Mouse (Mus musculus) neural tube, embryonic 14.5 days (tissue): ENCODE results near the gene LTO1. TPM values are rescaled to one million over a fixed set of nuclear protein-coding genes. Genes with fewer than 3 reads are reported as not detected.

Source experiments
- ATAC-seq: fragments of 200-750 bp; cut with Nextera tagmentation; 2 replicates; pipeline ENCODE4 v1.8.0; 2017; ENCODE audit warnings: low read depth, mild to moderate bottlenecking, moderate TSS enrichment, moderate library complexity
- H3K27ac ChIP-seq: fragments of 300-500 bp; sonication (generic); 2 replicates; pipeline ENCODE4 v1.5.1; 2014; ENCODE audit warnings: low read depth, mild to moderate bottlenecking, control low read depth, low read length, moderate library complexity, mixed read lengths
- H3K27me3 ChIP-seq: fragments of 300-500 bp; sonication (generic); 2 replicates; pipeline ENCODE4 v1.6.1; 2014; ENCODE audit warnings: low read length; ENCODE audit not compliant: control insufficient read depth, insufficient read depth
- H3K36me3 ChIP-seq: fragments of 300-500 bp; sonication (generic); 2 replicates; pipeline ENCODE4 v1.6.1; 2014; ENCODE audit warnings: low read length, mixed read lengths; ENCODE audit not compliant: control insufficient read depth, insufficient read depth
- H3K4me1 ChIP-seq: fragments of 300-500 bp; sonication (generic); 2 replicates; pipeline ENCODE4 v1.6.1; 2014; ENCODE audit warnings: low read length; ENCODE audit not compliant: control insufficient read depth, insufficient read depth
- H3K4me2 ChIP-seq: fragments of 300-500 bp; sonication (generic); 2 replicates; pipeline ENCODE4 v1.6.1; 2014; ENCODE audit warnings: mild to moderate bottlenecking, low read depth, low read length, control low read depth
- H3K4me3 ChIP-seq: fragments of 300-500 bp; sonication (generic); 2 replicates; pipeline ENCODE4 v1.5.1; 2014; ENCODE audit warnings: low read depth, low read length, control low read depth, mixed read lengths
- H3K9ac ChIP-seq: fragments of 300-500 bp; sonication (generic); replicated peaks from 2 replicates; pipeline ENCODE4 v1.6.1; 2014; ENCODE audit warnings: low read depth, mild to moderate bottlenecking, control low read depth, low read length, mixed read lengths
- H3K9me3 ChIP-seq: fragments of 300-500 bp; sonication (generic); 2 replicates; pipeline ENCODE4 v1.6.1; 2016; ENCODE audit warnings: low read length; ENCODE audit not compliant: control insufficient read depth
- WGBS: fragments of 180-500 bp; shearing (Covaris S2); extraction: QIAGEN DNeasy Blood & Tissue Kit; methylation state at CpG from one replicate; pipeline ENCODE4 v1.1.7; 2014; 5-methylcytosine and 5-hydroxymethylcytosine counted together
- polyA plus RNA-seq: library from polyadenylated mRNA; unstranded; fragments of >200 nt; fragmentation: Nextera tagmentation; extraction: Ambion mirVana; gene quantifications from 2 replicates; pipeline ENCODE4 v1.2.1, GENCODE M21; 2014

LTO1 gene
- polyA plus RNA-seq, 1 experiment from 2014 or later: 22.4 TPM

- Histone ChIP-seq H3K4me1 (peaks cover 24% of the 10 kb centered on the region), H3K27me3 (peaks cover 16% of the 10 kb centered on the region; the same call in 1 of the 2 replicates), H3K9ac (no peak overlapping the region), H3K27ac (no peak overlapping the region), H3K36me3 (no peaks in the 10 kb centered on the region), H3K4me2 (no peak overlapping the region), H3K9me3 (no peaks in the 10 kb centered on the region), H3K4me3 (no peak overlapping the region)
- ATAC-seq: no peak
- WGBS: 54% methylated on average over 5 of the region's 5 CpGs
Measured at GRCm38 (mm10) chr7:144934901-144935300, 20.0 kb downstream of the LTO1 start.

- ATAC-seq: 0 out of 2 replicates have a peak, but pooled peaks have one; percentile 15
- peaks cover 21% of the 10 kb centered on the region for H3K27me3 ChIP-seq
- no peak overlapping the region for H3K4me3 ChIP-seq
- H3K27ac ChIP-seq: no peak overlapping the region
- H3K9me3 ChIP-seq: no peaks in the 10 kb centered on the region
- H3K4me2 ChIP-seq: no peak overlapping the region
- no peak overlapping the region for H3K9ac ChIP-seq
- WGBS: 58% methylated on average over 5 of the region's 5 CpGs
- no peaks in the 10 kb centered on the region for H3K36me3 ChIP-seq
- peaks cover 24% of the 10 kb centered on the region for H3K4me1 ChIP-seq
Measured at GRCm38 (mm10) chr7:144935563-144935962, 20.7 kb downstream of the LTO1 start.

- Histone ChIP-seq H3K9me3 (no peaks in the 10 kb centered on the region), H3K4me1 (peaks cover 29% of the 10 kb centered on the region), H3K27ac (no peak overlapping the region), H3K27me3 (peaks cover 25% of the 10 kb centered on the region), H3K36me3 (no peaks in the 10 kb centered on the region), H3K9ac (no peak overlapping the region), H3K4me3 (no peak overlapping the region), H3K4me2 (no peak overlapping the region)
- no peak for ATAC-seq
- WGBS: 87% methylated on average over 4 of the region's 4 CpGs
Measured at GRCm38 (mm10) chr7:144936311-144936880, 21.5 kb downstream of the LTO1 start.

GRCm38 (mm10) chr7:144937490-144937889, 22.6 kb downstream of the LTO1 start:
- ATAC-seq: peak; percentile 59; the same call in 1 of the 2 replicates
- peaks cover 33% of the 10 kb centered on the region for H3K27me3 ChIP-seq
- H3K27ac ChIP-seq: no peak overlapping the region
- H3K36me3 ChIP-seq: no peaks in the 10 kb centered on the region
- H3K4me3 ChIP-seq: peak overlapping the region; percentile 40
- H3K9ac ChIP-seq: peak overlapping the region; percentile 48
- no peaks in the 10 kb centered on the region for H3K9me3 ChIP-seq
- WGBS: 2% methylated on average over 20 of the region's 20 CpGs
- peaks cover 40% of the 10 kb centered on the region for H3K4me1 ChIP-seq
- peak overlapping the region; percentile 95 for H3K4me2 ChIP-seq

- no peaks in the 10 kb centered on the region for H3K9me3 ChIP-seq
- H3K36me3 ChIP-seq: no peaks in the 10 kb centered on the region
- peak overlapping the region; percentile 40 for H3K4me3 ChIP-seq
- H3K4me1 ChIP-seq: peaks cover 45% of the 10 kb centered on the region
- H3K4me2 ChIP-seq: peak overlapping the region; percentile 95
- WGBS: under 1% methylated on average over 39 of the region's 39 CpGs
- peak overlapping the region; percentile 48 for H3K9ac ChIP-seq
- ATAC-seq: 0 out of 2 replicates have a peak, but pooled peaks have one; percentile 4
- H3K27ac ChIP-seq: no peak overlapping the region
- peaks cover 37% of the 10 kb centered on the region for H3K27me3 ChIP-seq
Measured at GRCm38 (mm10) chr7:144937899-144938517, 23.1 kb downstream of the LTO1 start.

- H3K27me3 ChIP-seq: peaks cover 43% of the 10 kb centered on the region
Measured at GRCm38 (mm10) chr7:144938661-144939343, 23.9 kb downstream of the LTO1 start.

GRCm38 (mm10) chr7:144939344-144940002, 24.6 kb downstream of the LTO1 start, which contains the start of gene Ccnd1:
Ccnd1 (minus strand) TSS chr7:144939925.
- H3K9ac ChIP-seq: peak within 1 kb of the TSS; percentile 48; the same call in 1 of the 2 replicates
- peak; percentile 22; the same call in 1 of the 2 replicates for ATAC-seq
- no peaks in the 10 kb centered on the region for H3K9me3 ChIP-seq
- WGBS: under 1% methylated on average over 38 of the region's 45 CpGs
- H3K4me3 ChIP-seq: peak within 1 kb of the TSS; percentile 40
- H3K4me2 ChIP-seq: peak within 1 kb of the TSS; percentile 95
- H3K4me1 ChIP-seq: peaks cover 50% of the 10 kb centered on the region
- H3K27ac ChIP-seq: peak within 1 kb of the TSS; percentile 22; the same call in 1 of the 2 replicates
- peaks cover 43% of the 10 kb centered on the region for H3K27me3 ChIP-seq
- no peaks in the 10 kb centered on the region for H3K36me3 ChIP-seq

More at GRCm38 (mm10) chr7:144938661-144939343, 23.9 kb downstream of the LTO1 start:
- H3K4me2 ChIP-seq: peak overlapping the region; percentile 95
- peak overlapping the region; percentile 48 for H3K9ac ChIP-seq
- under 1% methylated on average over 32 of the region's 32 CpGs for WGBS
- H3K4me1 ChIP-seq: peaks cover 50% of the 10 kb centered on the region
- no peak for ATAC-seq
- H3K4me3 ChIP-seq: peak overlapping the region; percentile 40
- no peak overlapping the region for H3K27ac ChIP-seq
- H3K36me3 ChIP-seq: no peaks in the 10 kb centered on the region
- H3K9me3 ChIP-seq: no peaks in the 10 kb centered on the region

GRCm38 (mm10) chr7:144940003-144940571, 25.2 kb downstream of the LTO1 start:
- ATAC-seq: no peak
- H3K4me3 ChIP-seq: peak overlapping the region; percentile 13; the same call in 1 of the 2 replicates
- H3K4me1 ChIP-seq: peaks cover 50% of the 10 kb centered on the region
- H3K36me3 ChIP-seq: no peaks in the 10 kb centered on the region
- no peaks in the 10 kb centered on the region for H3K9me3 ChIP-seq
- under 1% methylated on average over 22 of the region's 22 CpGs for WGBS
- H3K4me2 ChIP-seq: peak overlapping the region; percentile 95
- H3K27ac ChIP-seq: no peak overlapping the region
- H3K9ac ChIP-seq: no peak overlapping the region
- H3K27me3 ChIP-seq: peaks cover 43% of the 10 kb centered on the region
